Mouse (Mus musculus) lung, postnatal 36 days (tissue): Measurements from ENCODE around the gene Afg1l.
A peak's percentile ranks its signal among the peaks of the same experiment; 100 is the strongest.

Experiments used
- DNase-seq: peaks from one replicate; pipeline ENCODE4 v3.0.0; 2022; ENCODE audit warnings: mixed read lengths

Gene Afg1l

DNA sequence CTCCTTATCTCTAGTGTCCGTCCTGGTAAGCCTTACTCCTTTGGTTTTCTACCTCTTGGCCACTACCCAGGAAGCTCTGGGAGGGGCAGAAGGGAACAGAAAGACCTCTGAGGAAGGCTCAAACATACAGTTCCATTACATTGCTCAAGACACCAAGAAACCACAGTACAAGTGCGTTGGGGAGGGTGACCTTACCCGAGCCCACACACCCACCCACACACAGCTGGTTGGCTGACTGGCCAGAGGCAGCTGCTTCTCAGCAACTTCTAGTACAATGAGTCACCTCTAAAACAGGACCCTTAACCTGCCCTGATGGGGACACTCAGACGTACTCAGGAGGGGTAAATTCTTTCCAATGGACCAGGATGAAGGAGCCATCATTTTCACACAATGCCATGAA lies 184.5 kb downstream of the Afg1l start:
- DNase-seq, result peak; percentile 58

- peak; percentile 80 for DNase-seq
These were observed 187.0 kb downstream of the Afg1l start for GRCm38 (mm10) chr10:42291360-42291759.

- no peak for DNase-seq
These were observed 190.7 kb downstream of the Afg1l start for GRCm38 (mm10) chr10:42287666-42288065.

GRCm38 (mm10) chr10:42278307-42278850 lies 200.0 kb downstream of the Afg1l start:
- no peak for DNase-seq

- DNase-seq, result peak; percentile 99
These were observed 200.7 kb downstream of the Afg1l start for GRCm38 (mm10) chr10:42277476-42278306.

DNA sequence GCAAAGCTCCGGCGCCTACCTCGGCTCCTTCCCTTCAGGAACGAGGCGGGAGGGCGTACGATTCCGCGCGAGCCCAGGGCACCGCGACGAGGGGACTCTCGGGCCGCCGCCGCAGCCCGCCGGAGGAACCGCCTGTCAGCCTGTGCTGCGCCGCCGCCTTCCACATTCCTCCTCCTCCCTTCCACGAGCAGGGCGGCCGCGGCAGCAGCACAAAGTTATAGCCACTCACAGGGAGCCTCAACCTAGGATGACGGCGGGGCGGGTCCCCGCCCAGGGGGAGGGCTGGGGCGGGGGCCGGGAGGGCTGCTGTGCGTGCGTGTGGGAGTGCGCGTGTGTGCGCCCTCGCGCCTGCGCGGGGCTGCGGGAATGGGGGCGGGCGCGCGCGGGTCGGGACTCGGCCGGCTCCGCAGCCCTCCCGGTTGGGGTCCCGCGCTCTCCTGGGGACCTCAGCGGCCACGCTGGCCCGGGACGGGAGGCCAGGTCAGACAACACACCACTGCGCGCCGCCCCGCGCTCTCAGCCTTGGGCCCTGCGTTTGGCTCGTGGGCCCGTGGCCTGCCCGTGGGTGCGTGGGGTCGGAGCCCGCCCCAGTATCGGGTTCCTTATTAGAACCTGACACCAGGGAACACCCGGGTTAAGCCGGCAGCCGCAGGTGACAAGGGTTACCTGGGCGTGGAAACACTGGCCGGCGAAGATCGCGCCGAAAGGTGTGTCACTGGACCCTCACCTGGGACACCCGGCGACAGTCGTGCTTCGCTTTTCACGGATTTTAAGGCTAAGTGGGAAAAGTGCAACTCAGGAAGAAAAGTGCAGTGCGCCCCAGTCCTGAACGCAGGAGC lies 201.6 kb downstream of the Afg1l start, which contains the start of gene Foxo3:
Gene Foxo3 (minus strand): TSS at position 249 of the 839 bp plus-strand sequence.
- peak; percentile 91 for DNase-seq

DNA sequence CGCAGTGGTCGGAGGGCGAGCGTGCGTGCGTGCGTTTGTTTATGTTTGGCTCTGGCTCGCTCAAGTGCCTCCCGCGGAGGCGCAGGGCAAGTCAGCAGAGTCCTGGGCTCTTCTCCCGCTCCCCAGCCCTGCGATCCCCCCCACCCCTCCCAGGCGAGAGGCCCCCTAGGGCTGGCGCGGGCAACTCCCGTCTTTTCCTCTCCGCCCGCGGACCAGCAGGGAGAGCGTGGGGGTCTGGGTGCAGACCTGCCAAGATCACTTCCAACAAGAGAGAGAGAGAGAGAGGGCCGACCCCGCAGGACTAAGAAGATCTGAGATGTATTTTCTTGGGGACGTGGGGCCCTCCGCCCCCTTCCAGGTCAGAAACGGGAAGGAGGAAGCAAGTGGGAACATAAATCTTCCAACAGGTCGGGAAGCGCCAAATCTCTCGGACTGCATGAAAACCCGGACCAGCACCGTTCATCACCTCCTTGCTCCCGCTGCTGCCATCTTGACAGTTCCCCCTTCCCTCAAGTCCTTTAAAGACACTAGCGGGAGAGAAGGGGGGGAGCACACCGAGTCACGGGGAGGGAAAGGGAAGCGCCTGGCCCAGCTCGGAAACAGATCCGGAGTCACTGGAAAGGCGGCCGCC lies 202.4 kb downstream of the Afg1l start:
- DNase-seq, result peak; percentile 67

DNA sequence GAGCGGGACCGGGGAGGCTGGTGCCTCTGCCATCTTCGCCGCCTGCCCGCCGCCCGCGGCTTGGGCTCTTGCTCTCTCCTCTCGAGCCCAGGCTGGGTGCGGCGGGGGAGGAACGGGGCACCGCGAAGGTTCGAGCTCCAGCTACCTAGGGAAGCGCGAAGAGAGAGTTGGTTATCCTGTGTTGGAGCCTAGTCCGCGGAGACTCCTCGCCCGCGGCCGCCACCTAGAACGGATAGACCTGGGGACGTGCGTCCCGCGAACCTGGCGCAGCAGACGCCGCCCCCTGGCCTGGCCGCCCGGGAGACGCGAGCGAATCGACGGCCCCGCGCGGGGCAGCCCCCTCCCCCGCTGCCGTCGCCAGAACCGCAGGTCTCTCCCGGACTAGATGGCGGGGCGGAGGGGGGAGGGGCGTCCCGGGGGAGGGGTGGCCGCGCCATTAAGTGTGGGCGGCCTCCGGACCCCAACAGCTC lies 202.9 kb downstream of the Afg1l start:
- peak; percentile 64 for DNase-seq

DNA sequence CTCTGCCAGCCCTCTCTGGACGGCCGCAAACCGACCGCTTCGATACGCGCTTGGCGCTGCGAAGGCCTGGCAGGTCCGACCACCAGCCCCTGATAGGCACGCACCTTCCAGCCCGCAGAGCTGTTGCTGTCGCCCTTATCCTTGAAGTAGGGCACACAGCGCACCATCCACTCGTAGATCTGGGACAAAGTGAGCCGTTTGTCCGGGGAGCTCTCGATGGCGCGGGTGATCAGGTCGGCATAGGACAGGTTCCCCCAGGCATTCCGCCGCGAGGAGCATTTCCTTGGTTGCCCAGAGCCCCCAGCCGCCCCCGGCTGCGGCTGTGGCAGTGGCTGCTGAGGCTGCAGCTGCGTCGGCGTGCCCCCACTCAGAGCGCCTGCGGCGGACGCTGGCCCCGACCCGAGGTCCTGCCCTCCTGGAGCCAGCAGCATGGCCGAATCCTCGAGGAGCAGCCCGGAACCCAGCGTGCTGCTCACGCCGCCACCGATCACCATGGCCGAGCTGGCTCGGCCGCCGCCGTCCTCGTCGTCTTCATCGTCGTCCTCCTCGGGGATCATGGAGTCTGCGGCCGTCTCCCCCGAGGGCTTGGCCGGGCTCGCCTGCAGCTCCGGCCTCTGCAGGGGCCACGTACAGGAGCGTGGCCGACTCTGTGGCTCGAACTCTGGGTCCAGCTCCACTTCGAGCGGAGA lies 203.5 kb downstream of the Afg1l start:
- DNase-seq, result no peak

- DNase-seq, result peak; percentile 77
These were observed 204.3 kb downstream of the Afg1l start for GRCm38 (mm10) chr10:42273760-42274691.

DNA sequence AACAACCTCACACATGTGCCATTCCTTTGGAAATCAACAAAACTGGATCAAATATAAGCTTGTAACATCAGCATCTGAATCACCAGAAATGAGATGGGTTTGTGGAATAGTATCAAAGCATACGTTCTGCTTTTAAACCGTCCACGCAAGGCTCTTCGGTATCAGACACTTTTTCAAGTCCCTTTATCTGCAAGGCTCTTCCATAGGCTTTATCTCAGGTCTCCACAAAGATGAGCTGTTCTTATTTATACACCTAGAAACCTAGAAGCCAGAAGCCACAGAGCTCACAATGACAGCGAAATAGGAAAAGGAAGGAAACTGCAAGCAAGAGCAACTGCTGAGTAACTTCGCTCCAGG lies 205.0 kb downstream of the Afg1l start:
- no peak for DNase-seq

DNA sequence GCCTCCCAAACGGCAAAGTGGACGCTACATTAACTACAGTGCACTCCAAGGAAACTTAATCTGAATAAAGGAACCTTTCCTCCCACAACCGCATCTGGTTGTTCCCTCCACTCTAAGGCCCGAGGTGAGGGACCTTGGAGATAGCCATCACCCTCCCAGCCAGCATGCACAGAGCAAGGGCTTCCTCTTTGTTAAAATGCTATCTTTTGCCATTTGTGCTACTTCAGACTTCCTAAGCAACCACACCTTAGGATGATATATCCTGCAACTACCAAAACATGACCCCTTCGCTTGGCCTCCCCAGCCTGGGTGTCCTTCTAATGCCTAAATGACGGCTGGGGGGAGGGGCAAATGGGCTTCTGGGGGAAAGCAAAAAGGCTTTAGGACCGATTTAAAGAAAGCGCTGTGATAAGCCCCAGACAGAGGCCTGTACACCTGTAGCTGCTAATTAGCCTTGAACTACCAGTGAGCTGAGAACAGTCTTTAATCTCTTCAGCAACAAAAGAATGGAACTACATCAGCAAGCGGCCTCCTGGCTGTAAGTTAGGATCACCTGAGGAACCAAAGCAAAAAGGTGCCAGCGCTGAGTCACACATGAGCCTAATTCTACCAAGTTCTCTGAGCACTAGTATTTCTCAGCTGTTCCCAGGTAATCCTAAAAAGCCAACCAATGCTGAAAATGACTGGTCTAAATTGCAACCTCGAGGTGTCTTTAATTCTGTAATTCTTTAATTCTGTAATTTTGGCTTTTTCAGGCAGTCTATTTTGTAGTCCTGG lies 206.7 kb downstream of the Afg1l start:
- DNase-seq, result no peak

DNA sequence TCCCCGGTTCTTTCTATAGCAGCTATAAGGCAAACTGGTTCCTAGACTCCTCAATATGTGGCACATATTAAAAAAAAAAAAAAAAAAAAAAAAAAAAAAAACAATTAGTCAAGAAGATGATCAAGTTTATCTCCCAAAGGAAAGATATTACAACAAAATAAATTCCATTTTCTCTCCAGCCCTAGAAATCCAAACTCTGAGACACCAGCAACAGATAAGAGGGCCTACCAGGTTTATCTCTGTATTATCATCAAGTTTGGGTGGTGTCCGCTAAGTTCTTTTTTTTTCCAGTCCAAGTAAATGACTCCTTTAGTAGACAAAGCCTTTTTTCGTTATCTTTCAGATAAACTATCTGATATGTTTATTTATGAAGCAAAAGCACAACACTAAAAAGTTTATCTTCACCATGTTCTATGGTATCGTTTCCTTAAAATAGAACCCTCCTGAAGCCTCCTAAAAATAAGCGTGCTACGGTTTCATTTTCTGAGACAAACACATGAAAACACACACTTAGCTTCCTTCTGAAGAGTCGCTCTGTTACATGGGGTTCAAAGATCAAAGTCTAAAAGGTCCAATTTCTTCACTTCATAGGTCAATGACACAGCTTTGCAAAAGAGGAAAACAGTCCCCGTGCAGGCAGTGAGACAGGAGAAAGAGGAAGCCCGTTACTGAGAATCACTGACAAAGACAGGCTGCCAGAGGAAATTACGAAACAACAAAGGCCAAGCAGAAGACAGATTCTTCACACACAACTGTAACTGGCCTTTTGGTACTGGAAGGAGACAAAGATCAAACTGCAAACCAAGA lies 207.9 kb downstream of the Afg1l start:
- DNase-seq, result peak; percentile 86

DNA sequence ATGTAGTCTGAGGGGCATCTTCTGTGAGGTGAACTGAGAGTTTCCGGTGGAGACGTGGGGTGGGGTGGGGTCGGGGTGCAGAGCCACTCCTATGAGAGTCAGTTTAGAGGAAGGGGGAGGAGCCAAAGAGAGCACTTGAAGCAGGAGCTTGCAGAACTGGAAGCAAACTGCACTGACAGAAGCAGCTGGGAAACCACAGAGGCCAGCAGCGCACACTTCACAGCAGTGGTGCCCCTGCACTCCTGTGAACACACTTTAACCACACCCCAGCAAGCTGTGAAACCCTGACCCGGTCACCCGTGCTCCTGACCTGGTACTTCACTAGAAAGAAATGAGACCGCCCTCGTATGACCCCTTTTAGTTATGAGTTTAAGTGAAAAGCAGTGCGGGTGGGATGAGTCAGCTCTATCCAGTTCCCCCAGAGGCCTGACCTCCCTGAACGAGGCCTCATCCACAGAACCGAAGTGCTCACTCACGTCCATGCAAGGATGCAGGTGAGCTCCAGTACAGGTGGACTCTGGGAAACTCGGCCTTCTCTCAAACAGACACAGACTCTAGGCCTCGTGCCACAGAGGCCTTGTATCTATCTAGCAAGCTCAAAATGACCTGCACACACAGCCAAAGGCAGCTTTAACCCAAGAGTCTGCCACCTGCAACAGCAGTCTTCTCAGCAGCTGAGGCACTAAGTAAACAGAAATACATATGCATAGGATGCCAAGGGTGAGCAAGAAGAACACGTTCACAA lies 208.9 kb downstream of the Afg1l start:
- DNase-seq, result peak; percentile 89

GRCm38 (mm10) chr10:42267811-42268545 lies 210.4 kb downstream of the Afg1l start:
- no peak for DNase-seq

DNA sequence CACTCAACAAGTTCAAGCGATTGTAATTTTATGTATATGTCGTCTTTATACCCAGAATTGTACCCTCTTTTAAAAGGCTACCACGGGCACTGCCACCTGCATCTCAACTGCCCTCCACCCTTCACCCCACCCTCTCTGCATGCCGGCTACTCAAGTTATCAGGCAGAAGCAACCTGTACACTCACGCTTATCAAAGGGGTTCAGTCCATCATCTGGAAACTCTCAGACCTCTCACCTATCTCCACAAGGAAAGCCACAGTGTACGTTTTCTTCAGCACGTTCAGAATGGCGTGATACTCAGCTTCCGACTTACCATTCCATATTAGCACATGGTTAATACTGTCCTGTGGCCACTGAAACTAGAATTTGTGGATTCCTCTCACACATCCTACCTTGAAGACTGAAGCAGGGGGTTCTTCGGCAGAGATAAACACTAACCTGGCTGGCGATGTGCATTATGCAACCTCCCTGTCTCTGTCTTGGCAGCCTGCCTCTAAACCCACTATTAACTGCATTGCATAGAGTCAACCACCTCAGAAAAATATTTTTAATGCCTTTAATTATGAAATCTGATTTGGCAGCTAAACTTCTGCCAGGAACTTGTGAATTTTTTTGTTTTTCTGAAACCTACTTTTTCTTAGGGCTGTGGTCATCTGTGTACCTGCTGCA lies 213.2 kb downstream of the Afg1l start:
- peak; percentile 63 for DNase-seq

DNA sequence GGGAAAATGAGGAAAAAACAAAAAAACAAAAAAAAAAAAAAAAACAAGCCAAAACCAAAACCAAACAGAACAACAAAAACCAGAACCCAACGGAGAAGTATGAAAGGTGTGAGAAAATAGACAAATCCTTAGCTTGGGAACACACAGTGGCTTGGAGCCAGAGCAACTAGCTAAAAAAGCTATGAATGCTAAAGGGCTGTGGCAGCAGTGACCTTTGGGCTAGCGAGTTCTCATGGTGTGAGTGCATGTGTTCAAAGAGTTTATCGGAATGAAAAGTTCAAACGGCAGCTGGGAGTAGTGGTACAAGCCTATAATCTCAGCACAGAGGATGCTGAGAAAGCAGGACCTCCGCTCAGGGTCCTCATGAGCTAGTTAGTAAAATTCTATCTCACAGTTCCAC lies 214.2 kb downstream of the Afg1l start:
- peak; percentile 50 for DNase-seq
